Mouse (Mus musculus) cerebellum, postnatal 4 days (tissue): ENCODE data around the gene Syne1.
A peak's percentile ranks its signal among the peaks of the same experiment; 100 is the strongest.

Experiments used
- DNase-seq, 2 experiments: peaks; one replicate each; pipeline ENCODE4 v3.0.0; 2022; ENCODE audit warnings: low spot score in 2 of 2, mixed read lengths in 1 of 2

Syne1 gene

GRCm38 (mm10) chr10:5520695-5521094 lies 30.6 kb downstream of the Syne1 start:
- no peak for DNase-seq

- no peak for DNase-seq
Observed at GRCm38 (mm10) chr10:5515330-5515729, 36.0 kb downstream of the Syne1 start.

- DNase-seq, result no peak
Observed at GRCm38 (mm10) chr10:5514134-5514533, 37.1 kb downstream of the Syne1 start.

GRCm38 (mm10) chr10:5512285-5512684 lies 39.0 kb downstream of the Syne1 start:
- no peak for DNase-seq

- no peak for DNase-seq
Observed at GRCm38 (mm10) chr10:5511403-5511802, 39.9 kb downstream of the Syne1 start.

- DNase-seq, result no peak
Observed at GRCm38 (mm10) chr10:5507478-5507877, 43.8 kb downstream of the Syne1 start.

- DNase-seq, result no peak
Observed at GRCm38 (mm10) chr10:5504761-5505160, 46.5 kb downstream of the Syne1 start.

- DNase-seq, result no peak
Observed at GRCm38 (mm10) chr10:5503909-5504308, 47.4 kb downstream of the Syne1 start.

GRCm38 (mm10) chr10:5499684-5500369 lies 51.5 kb downstream of the Syne1 start:
- DNase-seq, result peak; percentile 29 to 63

GRCm38 (mm10) chr10:5497859-5498258 lies 53.4 kb downstream of the Syne1 start:
- no peak for DNase-seq

GRCm38 (mm10) chr10:5491050-5491449 lies 60.2 kb downstream of the Syne1 start:
- no peak for DNase-seq

GRCm38 (mm10) chr10:5490029-5490428 lies 61.3 kb downstream of the Syne1 start:
- peak in 1 of 2 experiments; percentile 44 for DNase-seq

GRCm38 (mm10) chr10:5488097-5488496 lies 63.2 kb downstream of the Syne1 start:
- peak in 1 of 2 experiments; percentile 20 for DNase-seq

- DNase-seq, result no peak
Observed at GRCm38 (mm10) chr10:5480552-5481550, 70.4 kb downstream of the Syne1 start.

- DNase-seq, result peak; percentile 25 to 58
Observed at GRCm38 (mm10) chr10:5480097-5480496, 71.2 kb downstream of the Syne1 start.

GRCm38 (mm10) chr10:5468638-5469037 lies 82.6 kb downstream of the Syne1 start:
- no peak for DNase-seq

- DNase-seq, result no peak
Observed at GRCm38 (mm10) chr10:5453830-5454229, 97.5 kb downstream of the Syne1 start.

GRCm38 (mm10) chr10:5449944-5450343 lies 101.3 kb downstream of the Syne1 start:
- no peak for DNase-seq

- no peak for DNase-seq
Observed at GRCm38 (mm10) chr10:5447950-5448716, 103.1 kb downstream of the Syne1 start.

- DNase-seq, result no peak
Observed at GRCm38 (mm10) chr10:5445313-5445712, 106.0 kb downstream of the Syne1 start.

GRCm38 (mm10) chr10:5443020-5443419 lies 108.3 kb downstream of the Syne1 start:
- no peak for DNase-seq

- DNase-seq, result no peak
Observed at GRCm38 (mm10) chr10:5439802-5440350, 111.4 kb downstream of the Syne1 start.
